8 mouse cellular contexts compared by ENCODE assay signal in genomic region chr3:118562311-118562671, GRCm38 (mm10). TPM values are rescaled to one million over a fixed set of nuclear protein-coding genes. Genes with fewer than 3 reads are reported as not detected.
A peak's percentile ranks its signal among the peaks of the same experiment; 100 is the strongest.
DNase-seq lines count a peak whose midpoint lies in the region; ATAC-seq and TF ChIP-seq lines count a peak whose summit lies in the region.

No protein-coding gene starts in this region.

- no peaks in the 10 kb centered on the region for H3K9me3 ChIP-seq in embryonic facial prominence, embryonic 12.5 days
- no peaks in the 10 kb centered on the region for H3K9me3 ChIP-seq in hindbrain, embryonic 15.5 days

- peak overlapping the region; percentile 57 for H3K4me3 ChIP-seq in layer of hippocampus, adult 2 months
- peak overlapping the region; percentile 70 for H3K4me3 ChIP-seq in embryonic facial prominence, embryonic 12.5 days
- peak overlapping the region; percentile 60 for H3K4me3 ChIP-seq in hindbrain, embryonic 15.5 days

- WGBS in embryonic facial prominence, embryonic 12.5 days = under 1% methylated on average over 18 of the region's 18 CpGs
- 1% methylated on average over 16 of the region's 18 CpGs for WGBS in hindbrain, embryonic 15.5 days

- H3K4me1 ChIP-seq in embryonic facial prominence, embryonic 12.5 days = no peaks in the 10 kb centered on the region
- H3K4me1 ChIP-seq in hindbrain, embryonic 15.5 days (replicated peaks) = no peaks in the 10 kb centered on the region

- no peak for ATAC-seq in embryonic facial prominence, embryonic 12.5 days (ENCODE audit: insufficient number of reproducible peaks, insufficient read depth, low FRiP score, low TSS enrichment)
- ATAC-seq in hindbrain, embryonic 15.5 days (ENCODE audit: low FRiP score, low read depth) = no peak
- 0 out of 2 replicates have a peak, but pooled peaks have one; percentile 11 for ATAC-seq in megakaryocyte progenitor cell, adult 5-6 weeks (replicated peaks; ENCODE audit: poor library complexity)

- no peak for DNase-seq in layer of hippocampus, adult 2 months (ENCODE audit: low spot score in 2 of 2)
- DNase-seq in layer of hippocampus, adult 18-20 months (ENCODE audit: low spot score in 2 of 2) = no peak
- no peak for DNase-seq in right cerebral cortex, postnatal 14 days
- no peak for DNase-seq in thymus, postnatal 10 days (ENCODE audit: low spot score in 2 of 2)
- no peak for DNase-seq in gastrocnemius, postnatal 25 days

- H3K36me3 ChIP-seq in embryonic facial prominence, embryonic 12.5 days = no peaks in the 10 kb centered on the region
- no peaks in the 10 kb centered on the region for H3K36me3 ChIP-seq in hindbrain, embryonic 15.5 days

- no peaks in the 10 kb centered on the region for H3K27me3 ChIP-seq in embryonic facial prominence, embryonic 12.5 days
- no peaks in the 10 kb centered on the region for H3K27me3 ChIP-seq in hindbrain, embryonic 15.5 days

- H3K9ac ChIP-seq in embryonic facial prominence, embryonic 12.5 days = peak overlapping the region; percentile 60
- peak overlapping the region; percentile 44; the same call in 1 of the 2 replicates for H3K9ac ChIP-seq in hindbrain, embryonic 15.5 days

- TF ChIP-seq CTCF in layer of hippocampus, adult 2 months (conservative IDR thresholded peaks at IDR 0.05) = no peak

- peak overlapping the region; percentile 78 for H3K4me2 ChIP-seq in embryonic facial prominence, embryonic 12.5 days (replicated peaks)
- H3K4me2 ChIP-seq in hindbrain, embryonic 15.5 days = peak overlapping the region; percentile 91

- peak overlapping the region; percentile 78 for H3K27ac ChIP-seq in layer of hippocampus, adult 2 months
- H3K27ac ChIP-seq in embryonic facial prominence, embryonic 12.5 days = no peak overlapping the region
- H3K27ac ChIP-seq in hindbrain, embryonic 15.5 days (replicated peaks) = no peak overlapping the region

RNA-seq across cellular contexts. Expression of gene Dpyd, which starts 0.4 kb away (rescaled TPM):
- 10 to 100 TPM; 17.9 to 18.7 TPM for total RNA-seq in layer of hippocampus, adult 2 months (2021)
- 10 to 100 TPM; 14.8 to 15.2 TPM for total RNA-seq in layer of hippocampus, adult 18-20 months (2021)
- 16.0 and 16.7 TPM in 2 replicates for polyA plus RNA-seq in embryonic facial prominence, embryonic 12.5 days (2016; fragmentation: Nextera tagmentation; extraction: Ambion mirVana)
- 4.3 and 5.6 TPM in 2 replicates for polyA plus RNA-seq in hindbrain, embryonic 15.5 days (2015; fragmentation: Nextera tagmentation; extraction: Ambion mirVana)
- not detected in 2 replicates for total RNA-seq in megakaryocyte progenitor cell, adult 5-6 weeks (2015)
- total RNA-seq in megakaryocyte progenitor cell, adult 5-6 weeks (2017) = not detected in 2 replicates
- 1 to 10 TPM in 1 of 2 experiments, under 1 TPM in 1; 0.92 to 1.3 TPM for total RNA-seq in gastrocnemius, postnatal 25 days (2021)

Comparison
In these comparisons a context has a peak if more than half of its experiments do, and no peak if none do; other contexts are left out.
1. RNA of gene Dpyd, which starts 0.4 kb away (total RNA-seq): 17.9 to 18.7 TPM in layer of hippocampus, adult 2 months and 14.8 to 15.2 TPM in layer of hippocampus, adult 18-20 months; 0.92 to 1.3 TPM in gastrocnemius, postnatal 25 days and not detected in megakaryocyte progenitor cell, adult 5-6 weeks; every median in the first group is over 4 times any median in the second.
2. Peak in every context shown above with its lines, with median percentiles within 50 percentile points of each other: H3K4me3 ChIP-seq.